Mouse (Mus musculus) lung, embryonic 16.5 days (tissue): ENCODE data around the gene Apba2. TPM values are rescaled to one million over a fixed set of nuclear protein-coding genes. Genes with fewer than 3 reads are reported as not detected.

Experiments
- ATAC-seq: fragments of 200-750 bp; cut with Nextera tagmentation; 2 replicates; pipeline ENCODE4 v1.8.0; 2017; ENCODE audit warnings: low read depth, mild to moderate bottlenecking, moderate library complexity
- H3K27ac ChIP-seq: fragments of 300-500 bp; sonication (generic); 2 replicates; pipeline ENCODE4 v1.5.1; 2014; ENCODE audit warnings: mild to moderate bottlenecking, control low read depth, low read length
- H3K27me3 ChIP-seq: fragments of 300-500 bp; sonication (generic); 2 replicates; pipeline ENCODE4 v1.6.1; 2014; ENCODE audit warnings: low read depth, low read length, mixed read lengths; ENCODE audit not compliant: control insufficient read depth, insufficient read depth
- H3K36me3 ChIP-seq: fragments of 300-500 bp; sonication (generic); 2 replicates; pipeline ENCODE4 v1.6.1; 2014; ENCODE audit warnings: low read length; ENCODE audit not compliant: control insufficient read depth, insufficient read depth
- H3K4me1 ChIP-seq: fragments of 300-500 bp; sonication (generic); replicated peaks from 2 replicates; pipeline ENCODE4 v1.6.1; 2014; ENCODE audit warnings: low read length, mixed read lengths; ENCODE audit not compliant: control insufficient read depth, insufficient read depth
- H3K4me2 ChIP-seq: fragments of 300-500 bp; sonication (generic); 2 replicates; pipeline ENCODE4 v1.6.1; 2014; ENCODE audit warnings: low read depth, low read length, control low read depth
- H3K4me3 ChIP-seq: fragments of 300-500 bp; sonication (generic); 2 replicates; pipeline ENCODE4 v1.5.1; 2014; ENCODE audit warnings: mild to moderate bottlenecking, low read length, control low read depth
- H3K9ac ChIP-seq: fragments of 300-500 bp; sonication (generic); 2 replicates; pipeline ENCODE4 v1.6.1; 2014; ENCODE audit warnings: low read length, control low read depth
- H3K9me3 ChIP-seq: fragments of 300-500 bp; sonication (generic); 2 replicates; pipeline ENCODE4 v1.6.1; 2016; ENCODE audit warnings: low read length; ENCODE audit not compliant: control insufficient read depth
- WGBS: fragments of 180-500 bp; shearing (Covaris S2); extraction: QIAGEN DNeasy Blood & Tissue Kit; methylation state at CpG from one replicate; pipeline ENCODE4 v1.1.7; 2014; 5-methylcytosine and 5-hydroxymethylcytosine counted together
- polyA plus RNA-seq: library from polyadenylated mRNA; unstranded; fragments of >200 nt; fragmentation: Nextera tagmentation; extraction: Ambion mirVana; gene quantifications from 2 replicates; pipeline ENCODE4 v1.2.1, GENCODE M21; 2015

The Apba2 gene
- polyA plus RNA-seq, 1 experiment from 2014 or later = 1.5 TPM

DNA sequence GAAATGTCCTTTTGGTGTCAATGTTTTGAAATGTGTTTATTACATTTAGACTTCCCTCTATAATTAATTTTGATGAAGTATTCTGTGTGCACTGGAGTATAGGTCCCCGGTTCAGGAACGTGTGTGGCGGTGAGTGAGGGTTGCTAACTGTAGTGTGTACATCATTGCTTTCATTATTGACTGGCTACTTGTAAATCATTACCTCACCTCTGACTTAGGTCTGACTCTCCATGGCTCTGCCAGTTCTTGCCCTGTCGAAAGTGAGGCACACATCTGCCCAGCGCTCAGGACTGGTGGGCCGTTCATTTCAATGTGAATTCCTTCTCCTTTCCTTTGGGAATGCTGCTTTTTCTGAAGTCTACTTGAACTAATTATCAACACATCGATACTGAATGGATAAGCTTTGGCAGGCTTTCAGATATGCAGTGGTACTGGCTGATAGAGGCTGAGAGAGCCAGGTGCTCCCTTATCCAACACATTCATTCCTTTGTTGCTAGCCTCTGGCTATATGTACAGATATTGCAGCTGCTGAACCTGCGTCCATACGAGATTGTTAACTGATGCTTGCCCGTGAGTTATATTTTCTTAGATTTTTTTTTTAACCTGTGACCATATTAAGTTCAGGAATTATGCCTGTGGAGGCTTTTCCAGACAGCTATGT is 147.6 kb downstream of the Apba2 start:
- H3K9ac ChIP-seq = no peak overlapping the region
- ATAC-seq = no peak
- no peak overlapping the region for H3K4me2 ChIP-seq
- H3K4me3 ChIP-seq = no peak overlapping the region
- WGBS = 54% methylated on average over 10 of the region's 10 CpGs
- no peaks in the 10 kb centered on the region for H3K4me1 ChIP-seq
- no peaks in the 10 kb centered on the region for H3K36me3 ChIP-seq
- H3K27me3 ChIP-seq = no peaks in the 10 kb centered on the region
- no peaks in the 10 kb centered on the region for H3K9me3 ChIP-seq
- no peak overlapping the region for H3K27ac ChIP-seq

DNA sequence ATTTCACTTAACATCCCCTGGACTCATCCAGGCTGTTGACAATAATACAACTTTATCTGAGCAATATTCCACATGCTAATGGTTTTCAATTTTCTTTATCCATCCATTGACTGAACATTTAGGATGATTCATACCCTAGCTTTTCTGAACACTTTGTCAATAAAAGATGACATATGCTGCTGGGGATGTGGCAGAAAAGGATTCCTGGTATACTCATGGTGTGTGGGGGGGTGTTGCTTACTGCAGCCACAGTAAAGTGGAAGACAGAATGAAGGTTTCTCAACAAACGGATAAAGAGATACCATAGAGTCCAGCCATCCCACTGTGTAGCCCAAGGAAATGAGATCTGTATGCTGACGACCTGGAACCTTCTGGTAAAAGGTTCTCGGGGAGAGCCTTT is 150.5 kb downstream of the Apba2 start:
- 84% methylated on average over 3 of the region's 3 CpGs for WGBS
- H3K27me3 ChIP-seq = no peaks in the 10 kb centered on the region

DNA sequence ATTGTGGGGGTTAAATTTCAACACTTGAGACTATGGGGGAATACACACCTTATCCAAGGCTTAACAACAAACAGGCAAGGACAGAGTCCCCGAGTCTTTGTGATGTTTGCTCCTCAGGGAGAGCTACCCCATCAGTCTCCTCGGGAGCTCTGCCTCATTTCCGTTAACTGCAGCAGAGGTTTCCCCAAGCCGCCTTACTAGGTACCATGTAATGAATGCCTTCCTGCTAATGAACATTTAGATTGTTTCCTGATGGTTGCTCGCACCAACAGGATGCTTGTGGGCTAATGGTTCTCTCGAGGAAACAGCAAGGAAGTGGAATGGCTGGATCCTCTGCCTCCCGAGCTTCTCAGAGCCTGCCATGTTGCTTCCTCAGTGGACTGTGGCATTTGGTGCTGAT is 155.3 kb downstream of the Apba2 start:
- H3K9me3 ChIP-seq = no peaks in the 10 kb centered on the region
- no peak for ATAC-seq
- 58% methylated on average over 7 of the region's 7 CpGs for WGBS
- H3K4me1 ChIP-seq = no peaks in the 10 kb centered on the region
- no peak overlapping the region for H3K27ac ChIP-seq
- H3K4me3 ChIP-seq = no peak overlapping the region
- H3K9ac ChIP-seq = no peak overlapping the region
- H3K36me3 ChIP-seq = no peaks in the 10 kb centered on the region
- no peaks in the 10 kb centered on the region for H3K27me3 ChIP-seq
- H3K4me2 ChIP-seq = no peak overlapping the region

More for the DNA sequence above, 150.5 kb downstream of the Apba2 start:
- Histone ChIP-seq H3K9ac (no peak overlapping the region), H3K4me1 (no peaks in the 10 kb centered on the region), H3K36me3 (no peaks in the 10 kb centered on the region), H3K27ac (no peak overlapping the region), H3K4me2 (no peak overlapping the region), H3K4me3 (no peak overlapping the region), H3K9me3 (no peaks in the 10 kb centered on the region)
- ATAC-seq = no peak

- 77% methylated on average over 4 of the region's 4 CpGs for WGBS
- Histone ChIP-seq H3K4me3 (no peak overlapping the region), H3K4me2 (no peak overlapping the region), H3K4me1 (no peaks in the 10 kb centered on the region), H3K9ac (no peak overlapping the region), H3K9me3 (no peaks in the 10 kb centered on the region), H3K27ac (no peak overlapping the region), H3K27me3 (no peaks in the 10 kb centered on the region), H3K36me3 (no peaks in the 10 kb centered on the region)
- ATAC-seq = no peak
Observed at GRCm38 (mm10) chr7:64658914-64659313, 157.4 kb downstream of the Apba2 start.

DNA sequence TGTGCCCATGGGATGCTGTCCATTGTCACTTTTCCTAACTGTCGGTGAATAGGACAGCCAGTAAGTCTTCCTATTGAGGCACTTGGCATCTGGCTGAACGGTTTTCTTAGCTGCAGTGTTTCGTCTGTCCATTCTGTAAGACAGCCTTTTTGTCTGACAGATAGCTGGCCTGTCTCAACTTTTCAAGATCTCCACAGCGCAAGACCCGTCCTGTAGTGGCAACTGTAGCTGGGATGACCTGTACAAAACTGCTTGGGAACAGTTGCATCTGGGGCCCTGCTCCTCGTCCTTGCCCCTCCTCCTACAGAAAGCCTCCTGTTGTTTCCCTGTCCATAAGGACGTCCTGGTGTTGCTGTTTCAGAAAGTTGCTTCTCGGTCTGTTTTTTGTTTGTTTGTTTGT is 157.8 kb downstream of the Apba2 start:
- Histone ChIP-seq H3K4me1 (no peaks in the 10 kb centered on the region), H3K9me3 (no peaks in the 10 kb centered on the region), H3K4me2 (no peak overlapping the region), H3K9ac (no peak overlapping the region), H3K36me3 (no peaks in the 10 kb centered on the region), H3K4me3 (no peak overlapping the region), H3K27me3 (no peaks in the 10 kb centered on the region), H3K27ac (no peak overlapping the region)
- WGBS = 55% methylated on average over 8 of the region's 8 CpGs
- ATAC-seq = no peak

DNA sequence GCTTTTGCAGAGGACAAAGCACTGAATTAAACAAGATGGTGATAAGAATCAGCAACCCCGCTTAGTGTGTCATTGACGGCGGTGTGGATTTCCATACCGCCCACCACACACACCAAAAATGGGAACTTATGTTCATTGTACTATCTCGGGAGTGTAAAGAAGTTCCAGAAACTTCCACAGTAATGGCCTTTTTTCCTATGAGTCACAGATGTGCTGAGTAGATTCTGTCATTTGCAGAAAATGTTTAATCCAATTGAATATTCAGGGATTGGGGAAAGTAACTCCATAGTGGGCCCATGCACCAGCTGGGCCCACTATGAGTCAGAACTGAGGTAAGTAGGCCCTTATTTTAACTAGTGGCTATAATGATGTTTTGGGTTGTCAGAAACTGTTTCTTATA is 161.0 kb downstream of the Apba2 start:
- no peak overlapping the region for H3K4me3 ChIP-seq
- H3K27ac ChIP-seq = no peak overlapping the region
- WGBS = 84% methylated on average over 5 of the region's 5 CpGs
- H3K9ac ChIP-seq = no peak overlapping the region
- no peaks in the 10 kb centered on the region for H3K27me3 ChIP-seq
- H3K36me3 ChIP-seq = no peaks in the 10 kb centered on the region
- H3K4me2 ChIP-seq = no peak overlapping the region
- H3K9me3 ChIP-seq = no peaks in the 10 kb centered on the region
- H3K4me1 ChIP-seq = peaks cover 3% of the 10 kb centered on the region; the same call in 1 of the 2 replicates
- ATAC-seq = no peak

- WGBS = 61% methylated on average over 3 of the region's 3 CpGs
- ATAC-seq = no peak
- Histone ChIP-seq H3K4me1 (peaks cover 3% of the 10 kb centered on the region; the same call in 1 of the 2 replicates), H3K4me3 (no peak overlapping the region), H3K9ac (no peak overlapping the region), H3K4me2 (no peak overlapping the region), H3K9me3 (no peaks in the 10 kb centered on the region), H3K27me3 (no peaks in the 10 kb centered on the region), H3K27ac (no peak overlapping the region), H3K36me3 (no peaks in the 10 kb centered on the region)
Observed at GRCm38 (mm10) chr7:64663600-64663999, 162.1 kb downstream of the Apba2 start.

DNA sequence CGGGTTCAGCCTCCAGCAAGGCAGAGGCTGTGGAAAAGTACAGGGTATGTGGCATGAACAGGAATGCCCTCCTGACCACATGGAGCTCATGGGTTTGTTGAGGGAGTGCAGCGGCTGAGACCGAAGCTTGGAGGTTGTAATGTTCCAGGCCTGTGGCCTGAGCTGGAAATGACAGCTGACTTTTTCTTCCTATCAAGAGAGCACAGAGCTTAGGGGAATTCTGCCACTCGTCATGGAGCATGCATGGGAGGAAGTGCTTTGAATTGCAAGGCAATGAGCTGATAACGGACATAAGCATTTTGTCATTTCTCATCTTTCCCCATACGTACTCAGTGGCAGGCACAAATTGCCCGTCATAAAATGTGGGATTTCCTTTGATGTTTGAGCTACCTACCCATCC is 163.6 kb downstream of the Apba2 start:
- Histone ChIP-seq H3K27me3 (no peaks in the 10 kb centered on the region), H3K4me2 (no peak overlapping the region), H3K36me3 (no peaks in the 10 kb centered on the region), H3K4me3 (no peak overlapping the region), H3K27ac (peak overlapping the region; percentile 49; the same call in 1 of the 2 replicates), H3K9ac (no peak overlapping the region), H3K4me1 (peaks cover 3% of the 10 kb centered on the region; the same call in 1 of the 2 replicates), H3K9me3 (no peaks in the 10 kb centered on the region)
- ATAC-seq = peak; percentile 74
- 38% methylated on average over 7 of the region's 7 CpGs for WGBS

GRCm38 (mm10) chr7:64665716-64666298 is 164.3 kb downstream of the Apba2 start:
- no peak overlapping the region for H3K9ac ChIP-seq
- H3K27me3 ChIP-seq = no peaks in the 10 kb centered on the region
- H3K27ac ChIP-seq = 0 out of 2 replicates have a peak overlapping the region, but pooled peaks have one; percentile 19
- H3K36me3 ChIP-seq = no peaks in the 10 kb centered on the region
- peak; percentile 71 for ATAC-seq
- 40% methylated on average over 5 of the region's 5 CpGs for WGBS
- no peak overlapping the region for H3K4me3 ChIP-seq
- H3K4me2 ChIP-seq = no peak overlapping the region
- peaks cover 3% of the 10 kb centered on the region; the same call in 1 of the 2 replicates for H3K4me1 ChIP-seq
- no peaks in the 10 kb centered on the region for H3K9me3 ChIP-seq
